Mouse (Mus musculus): ENCODE results near the gene Zc3hc1.

The Zc3hc1 gene

DNA sequence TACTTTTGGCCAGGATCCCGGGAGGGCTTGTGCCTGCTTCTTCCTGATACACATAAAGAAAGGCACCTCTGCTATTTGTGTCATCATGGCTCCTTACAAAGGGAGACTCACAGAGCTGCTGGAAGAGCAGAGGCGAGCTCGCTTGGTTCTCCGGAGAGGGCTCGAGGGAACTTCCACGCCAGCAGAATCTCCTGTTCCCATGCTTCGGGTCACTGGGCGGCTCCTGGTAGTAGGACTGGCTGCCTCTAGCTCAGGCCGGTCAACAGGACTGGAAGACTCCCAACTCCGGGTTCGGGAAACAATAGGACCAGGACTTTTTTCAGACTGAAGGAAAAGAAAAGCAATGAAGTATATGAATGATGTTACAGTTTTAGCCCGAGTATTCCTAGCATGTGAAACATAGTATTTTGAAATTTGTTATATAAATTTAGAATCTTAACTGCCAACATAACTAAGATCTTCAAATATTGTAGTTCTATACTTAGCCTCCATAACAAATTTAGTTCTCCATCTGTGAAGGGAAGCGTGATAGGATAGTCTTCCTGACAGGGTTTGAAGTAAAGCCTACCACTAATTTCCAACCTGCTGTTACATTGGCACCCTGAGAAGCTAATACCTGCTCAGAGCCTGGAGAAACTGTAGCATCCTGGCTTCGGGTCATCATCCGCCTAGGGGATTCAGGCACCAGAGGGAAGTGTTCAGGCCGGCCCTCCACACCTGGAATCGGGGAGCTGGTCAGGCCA is 18.0 kb downstream of the Zc3hc1 start:
- DNase-seq (ENCODE audit: low read depth): no peak

DNA sequence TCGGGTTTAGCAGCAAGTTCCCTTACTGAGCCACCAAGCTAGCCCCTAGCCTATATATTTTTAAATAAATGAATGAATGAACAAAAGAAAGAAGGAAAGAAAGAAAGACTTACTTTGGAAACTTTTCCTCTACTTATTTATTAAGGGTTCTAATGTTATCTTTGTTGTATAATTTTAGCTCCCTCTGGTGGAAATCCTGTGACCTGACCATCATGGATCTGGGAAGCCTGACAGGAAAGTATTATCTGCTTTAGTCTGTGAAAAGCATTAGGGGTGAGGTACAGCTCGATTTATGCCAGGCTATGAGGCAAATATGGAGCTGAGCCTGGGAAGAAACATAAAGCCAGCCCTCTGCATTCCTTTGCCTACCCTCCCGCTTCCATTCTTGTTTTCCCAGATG is 21.5 kb downstream of the Zc3hc1 start:
- DNase-seq (ENCODE audit: low read depth): no peak

DNA sequence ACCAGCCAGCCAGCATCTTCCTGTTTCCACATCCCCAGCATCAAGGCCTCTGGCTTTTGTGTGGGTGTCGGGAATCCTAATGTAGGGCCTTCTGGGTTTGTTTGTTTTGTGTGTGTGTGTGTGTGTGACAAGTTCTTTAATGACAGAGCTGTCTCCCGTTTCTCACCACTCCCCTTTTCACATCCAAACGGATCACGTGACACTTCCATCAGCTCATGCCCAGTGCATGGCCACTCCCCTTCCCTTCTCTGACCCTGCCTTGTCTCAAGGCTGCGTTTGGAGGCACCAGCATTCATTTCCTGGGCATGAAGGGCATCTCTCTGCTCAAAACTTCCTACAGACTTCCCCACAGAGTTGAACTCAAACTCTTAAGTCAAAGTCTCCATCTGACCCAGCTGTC is 27.0 kb downstream of the Zc3hc1 start:
- no peak for DNase-seq (ENCODE audit: low read depth)

- no peak for DNase-seq (ENCODE audit: low read depth)
Measured at GRCm38 (mm10) chr6:30359762-30360509, 30.9 kb downstream of the Zc3hc1 start.

DNA sequence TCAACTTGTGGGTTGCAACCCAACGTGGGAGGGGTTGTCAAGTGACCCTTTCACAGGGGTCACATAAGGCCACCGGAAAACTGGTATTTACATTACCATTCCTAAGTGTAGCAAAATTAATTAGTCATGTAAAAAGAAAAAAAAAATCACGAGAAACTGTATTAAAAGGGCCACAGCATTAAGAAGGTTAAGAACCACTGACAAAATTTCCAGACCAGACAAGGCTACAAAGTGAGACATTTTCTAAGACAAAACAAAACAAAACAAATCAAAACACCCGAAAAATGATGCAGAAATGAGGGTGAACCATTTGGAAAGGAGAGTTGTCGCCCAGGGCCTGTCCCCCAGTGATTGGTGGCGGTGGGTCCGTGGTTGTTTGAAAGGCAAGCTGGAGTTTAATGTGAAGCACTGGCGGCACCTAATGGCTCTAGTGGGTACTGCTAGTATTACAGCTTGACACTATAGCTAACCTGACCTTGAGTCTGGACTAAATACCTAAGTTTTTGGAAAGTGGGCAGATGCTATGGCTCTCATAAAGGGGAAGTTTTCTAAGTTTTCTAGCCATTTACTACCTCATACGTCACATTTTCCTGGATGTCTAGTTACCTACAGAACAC is 33.2 kb downstream of the Zc3hc1 start:
- peak; percentile 71 for DNase-seq (ENCODE audit: low read depth)

GRCm38 (mm10) chr6:30356680-30357079 is 34.1 kb downstream of the Zc3hc1 start:
- no peak for DNase-seq (ENCODE audit: low read depth)

DNA sequence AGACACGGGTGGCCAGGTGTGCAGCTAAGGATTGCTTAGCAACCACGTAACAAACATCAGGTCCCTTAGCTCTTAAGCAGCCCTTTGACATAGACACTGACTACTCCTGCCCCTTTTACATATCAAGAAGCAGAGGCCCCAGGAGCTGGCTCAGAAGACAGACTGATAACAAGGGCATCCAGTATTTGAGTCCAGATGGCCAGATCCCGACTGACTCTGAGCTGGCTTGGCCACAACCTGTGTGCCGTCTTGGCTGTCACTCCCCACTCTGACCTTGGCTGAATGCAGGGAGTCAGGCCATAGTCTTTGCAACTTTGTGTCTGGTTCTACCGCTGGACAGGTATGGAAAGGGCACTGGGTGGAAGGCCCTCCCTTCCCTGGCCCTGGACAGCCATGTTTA is 34.7 kb downstream of the Zc3hc1 start:
- DNase-seq (ENCODE audit: low read depth): no peak

GRCm38 (mm10) chr6:30355701-30356100 is 35.1 kb downstream of the Zc3hc1 start:
- no peak for DNase-seq (ENCODE audit: low read depth)

GRCm38 (mm10) chr6:30354760-30355159 is 36.1 kb downstream of the Zc3hc1 start:
- no peak for DNase-seq (ENCODE audit: low read depth)

- DNase-seq (ENCODE audit: low read depth): no peak
Measured at GRCm38 (mm10) chr6:30353661-30354060, 37.2 kb downstream of the Zc3hc1 start.

DNA sequence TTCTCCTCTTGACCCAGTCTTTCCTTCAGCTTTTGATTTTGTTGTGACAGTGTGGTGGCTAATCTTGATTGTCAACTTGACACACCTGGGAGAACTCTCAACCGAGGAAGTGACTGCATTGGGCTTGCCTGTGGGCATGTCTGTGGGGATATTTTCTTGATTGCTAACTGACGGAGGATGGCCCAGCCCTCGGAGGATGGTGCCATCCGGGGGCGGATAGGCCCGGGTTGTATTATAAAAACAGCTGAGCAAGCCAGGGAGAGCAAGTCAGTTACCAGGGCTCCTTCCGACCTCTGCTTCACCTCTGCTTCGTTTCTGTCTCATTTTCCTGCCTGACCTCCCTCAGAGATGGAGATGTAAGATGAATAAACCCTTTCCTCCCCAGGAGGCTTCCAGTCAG is 38.1 kb downstream of the Zc3hc1 start:
- no peak for DNase-seq (ENCODE audit: low read depth)

DNA sequence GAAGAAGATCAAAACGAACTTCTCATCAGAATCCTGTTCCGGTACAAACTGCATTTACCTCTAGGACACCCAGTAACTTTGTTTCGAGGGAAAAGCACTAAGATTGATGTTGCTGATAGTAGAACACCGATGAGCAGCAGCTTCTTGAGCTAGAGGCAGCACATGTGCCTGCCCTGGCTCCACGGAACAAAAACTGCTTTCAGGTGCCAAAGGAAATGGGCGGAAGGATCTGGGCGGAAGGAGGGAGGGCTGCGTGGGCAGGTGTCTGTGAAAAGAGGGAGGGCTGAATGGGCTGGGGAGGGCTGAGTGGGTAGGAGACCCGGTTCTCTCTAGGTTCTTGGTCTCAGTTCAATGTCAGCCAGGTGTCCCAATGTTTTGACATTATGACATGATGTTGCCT is 39.5 kb downstream of the Zc3hc1 start:
- no peak for DNase-seq (ENCODE audit: low read depth)

DNA sequence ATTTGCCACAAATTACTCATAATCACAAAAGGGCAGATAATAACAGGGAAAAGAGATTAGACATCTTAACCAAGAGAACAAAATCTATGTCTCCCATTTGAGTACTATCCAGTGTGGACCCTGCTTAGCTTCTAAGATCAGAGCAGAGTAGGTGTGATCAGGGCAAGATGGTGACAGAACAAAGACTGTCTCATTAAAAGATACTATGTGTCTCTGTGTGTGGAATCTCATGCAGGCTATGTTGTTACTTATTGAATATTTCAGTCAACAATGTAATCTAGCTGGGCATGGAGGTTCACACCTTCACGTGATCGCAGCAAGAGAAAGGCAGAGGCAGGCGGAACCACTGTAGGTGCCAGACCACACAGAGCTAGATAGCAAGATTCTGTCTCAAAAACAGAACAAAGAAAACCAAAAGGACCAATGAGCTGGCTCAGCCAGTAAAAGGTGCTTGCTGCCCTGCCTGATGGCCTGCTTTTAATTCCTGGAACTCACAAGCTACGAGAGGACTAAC is 43.5 kb downstream of the Zc3hc1 start:
- DNase-seq (ENCODE audit: low read depth): no peak

- no peak for DNase-seq (ENCODE audit: low read depth)
Measured at GRCm38 (mm10) chr6:30346737-30347136, 44.1 kb downstream of the Zc3hc1 start.

DNA sequence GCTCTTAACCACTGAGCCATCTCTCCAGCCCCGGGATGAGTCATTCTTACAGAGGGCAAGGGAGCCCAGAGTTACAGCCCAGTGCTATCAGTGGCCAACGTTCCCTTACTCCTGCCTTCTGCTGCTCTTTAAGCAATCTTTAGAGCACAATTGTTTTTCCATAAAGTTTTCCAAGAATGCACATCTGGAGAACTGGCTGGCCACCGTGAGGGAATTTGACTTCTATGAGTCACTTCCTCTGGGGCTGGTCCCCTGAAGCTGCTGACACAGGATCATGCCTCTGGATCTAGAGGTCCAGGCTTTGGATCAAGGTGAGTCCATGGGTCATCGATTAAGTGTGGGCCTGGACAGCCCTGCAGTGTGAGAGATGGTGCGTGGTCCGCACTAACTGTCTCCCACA is 46.8 kb downstream of the Zc3hc1 start:
- no peak for DNase-seq (ENCODE audit: low read depth)

DNA sequence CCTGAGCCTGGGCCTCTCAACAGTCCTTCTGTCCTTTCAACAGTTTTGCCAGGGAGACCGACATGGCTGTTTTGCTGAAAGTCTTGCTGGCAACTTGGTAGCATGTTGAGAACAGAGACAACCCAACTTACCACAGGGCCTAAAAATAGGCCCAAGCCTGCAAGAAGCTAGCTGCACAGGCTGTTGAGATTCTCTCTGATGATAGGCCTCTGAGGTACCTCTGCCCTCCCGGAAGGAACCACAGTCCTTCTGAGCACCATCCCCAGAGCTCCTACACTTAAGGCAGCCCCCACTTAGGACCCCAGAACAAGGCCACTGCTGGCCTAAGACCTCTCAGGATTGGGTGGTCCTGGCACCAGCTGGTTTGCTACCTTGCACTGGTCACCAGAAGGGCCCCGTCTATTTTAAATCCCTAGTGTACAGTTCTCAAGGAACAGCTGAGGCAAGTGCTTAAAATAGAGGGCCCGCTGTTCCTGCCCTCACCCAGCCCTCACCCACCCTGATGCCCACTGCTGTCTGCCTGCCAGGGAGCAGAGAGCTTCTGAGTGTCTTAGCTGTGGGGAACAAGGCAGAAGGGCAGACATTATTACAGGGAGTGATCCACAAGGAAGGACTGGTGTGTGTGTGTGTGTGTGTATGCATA is 50.5 kb downstream of the Zc3hc1 start:
- DNase-seq (ENCODE audit: low read depth): no peak

DNA sequence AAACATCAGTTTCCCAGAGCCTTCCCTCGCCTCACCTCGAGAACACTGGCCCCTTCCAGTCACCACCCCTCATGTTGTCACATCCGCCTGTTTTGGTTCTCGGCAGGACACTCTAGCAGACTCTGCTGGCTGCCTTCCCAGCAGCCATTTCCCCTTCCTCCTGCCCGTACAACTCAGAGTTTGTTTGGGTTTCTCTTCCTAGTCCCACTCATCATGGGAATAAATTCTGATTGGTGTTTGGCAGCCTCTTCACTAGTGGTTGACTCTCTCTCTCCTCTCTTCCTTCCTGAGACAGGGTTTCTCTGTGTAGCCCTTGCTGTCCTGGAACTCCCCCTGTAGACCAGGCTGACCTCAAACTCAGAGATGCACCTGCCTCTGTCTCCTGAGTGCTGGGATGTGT is 53.9 kb downstream of the Zc3hc1 start:
- DNase-seq (ENCODE audit: low read depth): no peak

DNA sequence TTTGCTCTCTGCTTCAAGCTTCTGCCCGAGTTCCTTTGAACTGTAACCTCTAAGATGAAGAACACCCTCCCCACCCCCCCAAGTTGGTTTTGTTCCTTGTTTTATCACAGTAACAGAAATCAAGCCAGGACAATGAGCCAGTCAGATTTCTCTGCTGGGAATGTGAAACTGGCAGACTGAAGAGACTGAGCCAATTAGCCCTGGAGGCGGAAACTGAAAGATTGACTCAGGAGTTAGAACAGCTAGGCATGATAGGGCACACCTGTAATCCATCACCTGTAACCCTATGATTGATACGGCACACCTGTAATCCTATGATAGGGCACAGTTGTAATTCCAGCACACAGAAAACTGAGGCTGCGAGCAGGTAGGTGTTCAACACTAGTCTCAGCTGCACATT is 58.6 kb downstream of the Zc3hc1 start:
- no peak for DNase-seq (ENCODE audit: low read depth)

- no peak for DNase-seq (ENCODE audit: low read depth)
Measured at GRCm38 (mm10) chr6:30330706-30331105, 60.1 kb downstream of the Zc3hc1 start.

- no peak for DNase-seq (ENCODE audit: low read depth)
Measured at GRCm38 (mm10) chr6:30325932-30326501, 64.8 kb downstream of the Zc3hc1 start.

- no peak for DNase-seq (ENCODE audit: low read depth)
Measured at GRCm38 (mm10) chr6:30321002-30321401, 69.8 kb downstream of the Zc3hc1 start.

DNA sequence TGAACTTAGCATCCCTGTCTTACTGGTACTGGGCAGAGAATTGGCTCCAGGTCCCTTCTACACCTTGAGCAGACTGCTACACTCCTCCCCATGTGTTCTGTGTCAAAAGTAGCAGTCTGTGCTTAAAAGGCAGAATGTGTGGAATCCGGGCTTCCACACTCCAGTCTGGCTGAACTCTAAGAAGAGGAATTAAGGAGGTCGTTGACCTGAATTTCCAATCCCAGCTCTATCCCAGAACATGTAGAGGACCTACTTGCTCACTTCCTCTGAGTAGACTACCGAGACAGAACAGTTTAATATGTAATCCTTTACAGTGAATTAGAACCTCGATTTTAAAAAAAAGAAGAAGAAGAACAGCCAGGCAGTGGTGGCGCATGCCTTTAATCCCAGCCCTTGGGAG is 71.6 kb downstream of the Zc3hc1 start:
- no peak for DNase-seq (ENCODE audit: low read depth)

Data from c-Kit-positive CD71-positive TER-119-negative erythroid progenitor cells, embryonic 14.5 days (primary cell).